ENCODE assay signal across 14 mouse cellular contexts in genomic region chr11:59918014-59918413, GRCm38 (mm10). TPM values are rescaled to one million over a fixed set of nuclear protein-coding genes. Genes with fewer than 3 reads are reported as not detected.
DNase-seq lines count a peak whose midpoint lies in the region; ATAC-seq lines count a peak whose summit lies in the region.
"Had no signal": no experiment of that assay in that cellular context is flagged by ENCODE, and none has a peak within 500 bp of the region (broad histone marks: within the 10 kb centered on the region; RNA-seq: fewer than 3 reads in every experiment).

No protein-coding gene starts in this region.

- no peaks in the 10 kb centered on the region for H3K27me3 ChIP-seq in heart, embryonic 11.5 days (ENCODE audit: control insufficient read depth, insufficient read depth, low read length)
- no peaks in the 10 kb centered on the region for H3K27me3 ChIP-seq in hindbrain, embryonic 10.5 days (ENCODE audit: insufficient read depth, poor library complexity, severe bottlenecking)
- H3K27me3 ChIP-seq in neural tube, embryonic 15.5 days (replicated peaks), result no peaks in the 10 kb centered on the region
- H3K27me3 ChIP-seq: megakaryocyte, embryonic 14.5 days had no signal

- no peak overlapping the region for H3K9ac ChIP-seq in heart, embryonic 11.5 days (ENCODE audit: low read depth, low read length)
- H3K9ac ChIP-seq in neural tube, embryonic 15.5 days (replicated peaks), result no peak overlapping the region
- H3K9ac ChIP-seq: hindbrain, embryonic 14.5 days; limb, embryonic 12.5 days had no signal

- H3K4me3 ChIP-seq in heart, embryonic 11.5 days (ENCODE audit: low read depth, low read length), result no peak overlapping the region
- no peak overlapping the region for H3K4me3 ChIP-seq in hindbrain, embryonic 10.5 days
- no peak overlapping the region for H3K4me3 ChIP-seq in neural tube, embryonic 15.5 days (replicated peaks)
- H3K4me3 ChIP-seq: limb, embryonic 12.5 days; megakaryocyte, embryonic 14.5 days had no signal

- intact Hi-C loops in heart, postnatal 25 days (cut with DNase I), result no loop called here

- H3K9me3 ChIP-seq in heart, embryonic 11.5 days (replicated peaks; ENCODE audit: control insufficient read depth, low read length), result no peaks in the 10 kb centered on the region
- H3K9me3 ChIP-seq in hindbrain, embryonic 10.5 days, result no peaks in the 10 kb centered on the region
- no peaks in the 10 kb centered on the region for H3K9me3 ChIP-seq in neural tube, embryonic 15.5 days (replicated peaks)
- H3K9me3 ChIP-seq: limb, embryonic 12.5 days had no signal

- 19% methylated on average over 4 of the region's 4 CpGs for WGBS in heart, embryonic 11.5 days (ENCODE audit: insufficient replicate concordance)
- 64% methylated on average over 4 of the region's 4 CpGs for WGBS in hindbrain, embryonic 10.5 days
- 64% methylated on average over 4 of the region's 4 CpGs for WGBS in neural tube, embryonic 15.5 days

- H3K27ac ChIP-seq in heart, embryonic 11.5 days (ENCODE audit: low read depth, low read length), result no peak overlapping the region
- no peak overlapping the region for H3K27ac ChIP-seq in hindbrain, embryonic 10.5 days
- no peak overlapping the region for H3K27ac ChIP-seq in neural tube, embryonic 15.5 days (replicated peaks)
- H3K27ac ChIP-seq: hindbrain, embryonic 14.5 days; limb, embryonic 12.5 days had no signal

- no peaks in the 10 kb centered on the region for H3K36me3 ChIP-seq in heart, embryonic 11.5 days (ENCODE audit: control insufficient read depth, insufficient read depth, low read length)
- no peaks in the 10 kb centered on the region for H3K36me3 ChIP-seq in hindbrain, embryonic 10.5 days
- no peaks in the 10 kb centered on the region for H3K36me3 ChIP-seq in neural tube, embryonic 15.5 days
- H3K36me3 ChIP-seq: limb, embryonic 12.5 days had no signal

- no peak for ATAC-seq in heart, embryonic 11.5 days (replicated peaks; ENCODE audit: insufficient number of reproducible peaks, low FRiP score, low TSS enrichment)
- no peak for ATAC-seq in neural tube, embryonic 15.5 days (ENCODE audit: low FRiP score)

- DNase-seq in heart, adult 11 months, result peak; percentile 96
- peak; percentile 19 for DNase-seq in retina, embryonic 14.5 days (ENCODE audit: low spot score)
- no peak for DNase-seq in retina, postnatal 1 day
- peak; percentile 27 for DNase-seq in heart, postnatal 25 days (ENCODE audit: low spot score)
- DNase-seq in yolk sac, embryonic 10.5 days (ENCODE audit: low spot score), result peak; percentile 36
- DNase-seq in hindbrain, embryonic 10.5 days (ENCODE audit: low spot score), result no peak
- DNase-seq: adrenal gland, adult 8-10 months; layer of hippocampus, adult 9-11 months; spleen, adult 18-20 months had no signal

- no peak overlapping the region for H3K4me2 ChIP-seq in heart, embryonic 11.5 days
- no peak overlapping the region for H3K4me2 ChIP-seq in neural tube, embryonic 15.5 days
- H3K4me2 ChIP-seq: hindbrain, embryonic 14.5 days; limb, embryonic 12.5 days had no signal

- peaks cover 10% of the 10 kb centered on the region; the same call in 1 of the 2 replicates for H3K4me1 ChIP-seq in heart, embryonic 11.5 days (ENCODE audit: control insufficient read depth, insufficient read depth, low read length)
- 0 out of 2 replicates have a peak, but pooled peaks cover 3% of the 10 kb centered on the region for H3K4me1 ChIP-seq in hindbrain, embryonic 10.5 days (replicated peaks)
- H3K4me1 ChIP-seq in neural tube, embryonic 15.5 days, result no peaks in the 10 kb centered on the region

RNA-seq across cellular contexts. Expression of gene Med9, which starts 30.0 kb away (rescaled TPM):
- polyA plus RNA-seq in heart, embryonic 11.5 days (2014; fragmentation: Nextera tagmentation; extraction: Ambion mirVana), result 49.1 and 51.2 TPM in 2 replicates
- total RNA-seq in heart, postnatal 25 days (2021), result 10 to 100 TPM; 23.5 to 24.7 TPM
- polyA plus RNA-seq in hindbrain, embryonic 10.5 days (2016; fragmentation: Nextera tagmentation; extraction: Ambion mirVana), result 53.3 and 55.4 TPM in 2 replicates
- polyA plus RNA-seq in neural tube, embryonic 15.5 days (2015; fragmentation: Nextera tagmentation; extraction: Ambion mirVana), result 41.0 and 45.2 TPM in 2 replicates

RNA-seq across cellular contexts. Expression of gene Rasd1, which starts 46.7 kb away (rescaled TPM):
- polyA plus RNA-seq in heart, embryonic 11.5 days (2014; fragmentation: Nextera tagmentation; extraction: Ambion mirVana), result 12.0 and 13.9 TPM in 2 replicates
- total RNA-seq in heart, postnatal 25 days (2021), result 1 to 10 TPM; 6.4 to 6.5 TPM
- 1.6 and 2.9 TPM in 2 replicates for polyA plus RNA-seq in hindbrain, embryonic 10.5 days (2016; fragmentation: Nextera tagmentation; extraction: Ambion mirVana)
- 1.2 and 2.2 TPM in 2 replicates for polyA plus RNA-seq in neural tube, embryonic 15.5 days (2015; fragmentation: Nextera tagmentation; extraction: Ambion mirVana)

Comparison
In these comparisons a context has a peak if more than half of its experiments do, and no peak if none do; other contexts are left out.
1. DNase-seq: peak in heart, adult 11 months (single experiment), retina, embryonic 14.5 days (single experiment), heart, postnatal 25 days (single experiment) and yolk sac, embryonic 10.5 days (single experiment); none in retina, postnatal 1 day (single experiment) and hindbrain, embryonic 10.5 days (single experiment).